Mouse (Mus musculus) gastrocnemius, postnatal 4 days (tissue): ENCODE measurements at regions not wholly inside any gene's neighbourhood (a gene's known extent, or its start where the extent isn't known, plus 50 kb on each side); places are given as distances from the start of the nearest gene placed in this dataset.

ENCODE experiments used
- DNase-seq, 2 experiments: peaks; one replicate each; pipeline ENCODE4 v3.0.0; 2021 to 2022; ENCODE audit warnings: low spot score in 2 of 2, mixed read lengths in 2 of 2

- no peak for DNase-seq
These were observed 85.3 kb downstream of the Tfap2a start for GRCm38 (mm10) chr13:40652916-40653315.

- DNase-seq: peak in 1 of 2 experiments; percentile 52
These were observed 87.1 kb downstream of the Tfap2a start for GRCm38 (mm10) chr13:40651056-40651455.

- no peak for DNase-seq
These were observed 88.0 kb downstream of the Tfap2a start for GRCm38 (mm10) chr13:40650036-40650709.

- no peak for DNase-seq
These were observed 88.8 kb downstream of the Tfap2a start for GRCm38 (mm10) chr13:40649096-40650035.

GRCm38 (mm10) chr13:40646131-40646530 is 92.0 kb downstream of the Tfap2a start:
- no peak for DNase-seq

GRCm38 (mm10) chr13:40645646-40646045 is 92.5 kb downstream of the Tfap2a start:
- no peak for DNase-seq

GRCm38 (mm10) chr13:40642931-40643330 is 95.2 kb downstream of the Tfap2a start:
- no peak for DNase-seq

- DNase-seq: no peak
These were observed 100.9 kb downstream of the Tfap2a start for GRCm38 (mm10) chr13:40637269-40637668.

- no peak for DNase-seq
These were observed 120.3 kb downstream of the Tfap2a start for GRCm38 (mm10) chr13:40617881-40618280.

- no peak for DNase-seq
These were observed 129.7 kb downstream of the Tfap2a start for GRCm38 (mm10) chr13:40608526-40608925.

- peak in 1 of 2 experiments; percentile 7 for DNase-seq
These were observed 131.5 kb downstream of the Tfap2a start for GRCm38 (mm10) chr13:40606405-40607271.

GRCm38 (mm10) chr13:40605686-40606404 is 132.3 kb downstream of the Tfap2a start:
- DNase-seq: no peak

- DNase-seq: no peak
These were observed 163.0 kb downstream of the Tfap2a start for GRCm38 (mm10) chr13:40574981-40575745.

- no peak for DNase-seq
These were observed 168.7 kb downstream of the Tfap2a start for GRCm38 (mm10) chr13:40569461-40569860.

- DNase-seq: no peak
These were observed 170.4 kb downstream of the Tfap2a start for GRCm38 (mm10) chr13:40567821-40568220.

GRCm38 (mm10) chr13:40564351-40564750 is 173.8 kb downstream of the Tfap2a start:
- DNase-seq: no peak

- no peak for DNase-seq
These were observed 183.8 kb downstream of the Tfap2a start for GRCm38 (mm10) chr13:40554368-40554767.

GRCm38 (mm10) chr13:40525501-40525900 is 164.3 kb upstream of the Ofcc1 start:
- no peak for DNase-seq

GRCm38 (mm10) chr13:40523115-40523514 is 161.9 kb upstream of the Ofcc1 start:
- no peak for DNase-seq

- no peak for DNase-seq
These were observed 156.9 kb upstream of the Ofcc1 start for GRCm38 (mm10) chr13:40518180-40518579.
